Mouse (Mus musculus): ENCODE data around the gene Ccdc28b. TPM values are rescaled to one million over a fixed set of nuclear protein-coding genes. Genes with fewer than 3 reads are reported as not detected.

The Ccdc28b gene
- polyA plus RNA-seq, 1 experiment from 2014 or later, result 48.8 TPM

DNA sequence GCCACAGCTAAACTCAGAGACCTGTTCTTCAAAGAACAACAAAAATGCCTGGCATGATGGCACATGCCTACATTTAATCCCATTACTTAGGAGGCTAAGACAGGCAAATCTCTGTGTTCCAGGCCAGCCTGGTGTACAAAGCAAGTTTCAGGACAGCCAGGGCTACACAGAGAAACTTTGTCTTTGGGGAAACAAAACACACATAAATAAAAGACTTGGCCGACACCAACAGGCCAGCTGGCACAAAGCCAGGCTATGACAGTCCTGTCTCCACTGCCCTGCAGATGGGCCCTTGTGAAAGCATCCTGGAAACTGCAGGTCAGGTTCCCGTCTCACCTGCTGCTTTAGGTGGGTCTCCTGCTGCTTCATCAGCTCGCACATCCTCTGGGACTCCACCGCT, 7.2 kb upstream of the Ccdc28b start:
- ATAC-seq (ENCODE audit: insufficient number of reproducible peaks, low FRiP score, low TSS enrichment, low read depth), result no peak
- H3K4me3 ChIP-seq (ENCODE audit: low read depth, low read length), result no peak overlapping the region
- no peak overlapping the region for H3K27ac ChIP-seq (replicated peaks; ENCODE audit: low read depth, low read length)
- H3K4me2 ChIP-seq (ENCODE audit: low read depth, severe bottlenecking), result no peak overlapping the region
- no peaks in the 10 kb centered on the region for H3K9me3 ChIP-seq (ENCODE audit: control insufficient read depth, low read length)
- no peaks in the 10 kb centered on the region for H3K4me1 ChIP-seq (ENCODE audit: control insufficient read depth, insufficient read depth, low read length)
- H3K36me3 ChIP-seq (ENCODE audit: control insufficient read depth, insufficient read depth, low read length), result peaks cover 71% of the 10 kb centered on the region
- no peak overlapping the region for H3K9ac ChIP-seq (ENCODE audit: low read length)
- no peaks in the 10 kb centered on the region for H3K27me3 ChIP-seq (ENCODE audit: control insufficient read depth, insufficient read depth, low read length)
- no peak for DNase-seq (ENCODE audit: low spot score)
- 87% methylated on average over 4 of the region's 4 CpGs for WGBS

DNA sequence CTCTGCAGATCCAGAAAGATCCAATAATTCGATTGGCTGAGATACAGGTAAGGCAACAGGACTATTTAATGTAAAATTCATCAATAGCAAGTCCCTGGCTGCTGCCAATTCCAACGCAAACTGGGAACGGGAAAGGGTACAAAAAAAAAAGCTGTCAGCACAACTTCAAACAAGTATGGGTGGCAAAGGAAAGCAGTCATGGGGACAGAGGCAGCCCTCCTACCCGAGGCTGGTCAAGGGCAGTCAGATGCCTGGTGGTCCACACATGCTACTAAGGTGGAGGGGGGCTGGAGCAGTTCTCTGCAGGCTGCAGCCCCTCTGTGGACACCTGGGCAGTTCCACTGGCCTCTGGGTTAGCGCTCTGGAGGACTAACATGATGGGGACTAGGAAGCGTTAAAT, 2.3 kb upstream of the Ccdc28b start:
- Histone ChIP-seq H3K27ac (replicated peaks; ENCODE audit: low read depth, low read length) (no peak overlapping the region), H3K4me1 (ENCODE audit: control insufficient read depth, insufficient read depth, low read length) (peaks cover 25% of the 10 kb centered on the region), H3K27me3 (ENCODE audit: control insufficient read depth, insufficient read depth, low read length) (no peaks in the 10 kb centered on the region), H3K4me2 (ENCODE audit: low read depth, severe bottlenecking) (no peak overlapping the region), H3K36me3 (ENCODE audit: control insufficient read depth, insufficient read depth, low read length) (peaks cover 40% of the 10 kb centered on the region), H3K9ac (ENCODE audit: low read length) (no peak overlapping the region), H3K4me3 (ENCODE audit: low read depth, low read length) (no peak overlapping the region), H3K9me3 (ENCODE audit: control insufficient read depth, low read length) (no peaks in the 10 kb centered on the region)
- 76% methylated on average over 6 of the region's 6 CpGs for WGBS
- DNase-seq (ENCODE audit: low spot score) (no peak), ATAC-seq (ENCODE audit: insufficient number of reproducible peaks, low FRiP score, low TSS enrichment, low read depth) (no peak)

DNA sequence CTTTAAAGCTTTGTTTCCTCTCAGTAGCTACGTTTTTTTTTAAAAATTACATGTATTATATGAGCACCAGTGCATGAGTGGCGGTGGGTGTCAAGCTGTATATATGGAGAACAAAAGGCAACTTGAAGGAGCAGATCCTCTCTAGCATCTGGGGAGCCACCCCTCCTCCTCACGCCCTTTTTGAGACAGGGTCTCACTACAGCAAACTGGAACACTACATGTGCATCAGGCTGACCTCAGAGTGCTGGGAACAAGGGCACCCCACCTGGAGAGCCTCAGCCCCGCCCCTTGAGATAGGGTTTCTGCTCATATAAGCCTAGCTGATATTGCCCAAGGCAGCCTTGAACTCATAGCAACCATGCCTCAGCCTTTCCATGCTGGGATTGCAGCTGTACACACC, 1.7 kb upstream of the Ccdc28b start:
- Histone ChIP-seq H3K9ac (ENCODE audit: low read length) (no peak overlapping the region; the same call in 1 of the 2 replicates), H3K27ac (replicated peaks; ENCODE audit: low read depth, low read length) (no peak overlapping the region), H3K27me3 (ENCODE audit: control insufficient read depth, insufficient read depth, low read length) (no peaks in the 10 kb centered on the region), H3K4me3 (ENCODE audit: low read depth, low read length) (no peak overlapping the region), H3K36me3 (ENCODE audit: control insufficient read depth, insufficient read depth, low read length) (peaks cover 35% of the 10 kb centered on the region), H3K9me3 (ENCODE audit: control insufficient read depth, low read length) (no peaks in the 10 kb centered on the region), H3K4me2 (ENCODE audit: low read depth, severe bottlenecking) (peak overlapping the region; percentile 84), H3K4me1 (ENCODE audit: control insufficient read depth, insufficient read depth, low read length) (peaks cover 25% of the 10 kb centered on the region)
- DNase-seq (ENCODE audit: low spot score) (no peak), ATAC-seq (ENCODE audit: insufficient number of reproducible peaks, low FRiP score, low TSS enrichment, low read depth) (no peak)
- 43% methylated on average over 4 of the region's 4 CpGs for WGBS

DNA sequence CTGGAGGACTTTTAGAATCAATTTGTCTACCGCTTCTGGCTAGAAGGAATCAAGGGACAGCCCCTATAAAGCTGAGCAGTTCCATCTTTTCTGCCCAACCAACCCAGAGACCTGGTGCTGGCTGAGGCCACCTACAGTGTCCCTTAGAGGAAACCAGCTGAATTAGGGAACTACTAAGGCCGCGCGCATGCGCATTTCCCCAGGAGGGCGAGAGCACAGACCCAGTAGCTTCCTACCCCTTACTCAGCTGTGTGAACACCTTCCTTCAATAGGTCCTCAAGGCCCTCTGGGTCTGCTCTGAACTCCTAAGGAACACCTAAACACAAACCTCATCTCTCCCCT, 1.3 kb upstream of the Ccdc28b start:
- Histone ChIP-seq H3K4me2 (ENCODE audit: low read depth, severe bottlenecking) (peak overlapping the region; percentile 84), H3K4me1 (ENCODE audit: control insufficient read depth, insufficient read depth, low read length) (peaks cover 25% of the 10 kb centered on the region), H3K27ac (replicated peaks; ENCODE audit: low read depth, low read length) (peak overlapping the region; percentile 74), H3K4me3 (ENCODE audit: low read depth, low read length) (peak overlapping the region; percentile 57; the same call in 1 of the 2 replicates), H3K9ac (ENCODE audit: low read length) (peak overlapping the region; percentile 40), H3K36me3 (ENCODE audit: control insufficient read depth, insufficient read depth, low read length) (peaks cover 30% of the 10 kb centered on the region), H3K27me3 (ENCODE audit: control insufficient read depth, insufficient read depth, low read length) (no peaks in the 10 kb centered on the region), H3K9me3 (ENCODE audit: control insufficient read depth, low read length) (no peaks in the 10 kb centered on the region)
- DNase-seq (ENCODE audit: low spot score) (peak; percentile 73), ATAC-seq (ENCODE audit: insufficient number of reproducible peaks, low FRiP score, low TSS enrichment, low read depth) (no peak)
- 0% methylated on average over 6 of the region's 6 CpGs for WGBS

DNA sequence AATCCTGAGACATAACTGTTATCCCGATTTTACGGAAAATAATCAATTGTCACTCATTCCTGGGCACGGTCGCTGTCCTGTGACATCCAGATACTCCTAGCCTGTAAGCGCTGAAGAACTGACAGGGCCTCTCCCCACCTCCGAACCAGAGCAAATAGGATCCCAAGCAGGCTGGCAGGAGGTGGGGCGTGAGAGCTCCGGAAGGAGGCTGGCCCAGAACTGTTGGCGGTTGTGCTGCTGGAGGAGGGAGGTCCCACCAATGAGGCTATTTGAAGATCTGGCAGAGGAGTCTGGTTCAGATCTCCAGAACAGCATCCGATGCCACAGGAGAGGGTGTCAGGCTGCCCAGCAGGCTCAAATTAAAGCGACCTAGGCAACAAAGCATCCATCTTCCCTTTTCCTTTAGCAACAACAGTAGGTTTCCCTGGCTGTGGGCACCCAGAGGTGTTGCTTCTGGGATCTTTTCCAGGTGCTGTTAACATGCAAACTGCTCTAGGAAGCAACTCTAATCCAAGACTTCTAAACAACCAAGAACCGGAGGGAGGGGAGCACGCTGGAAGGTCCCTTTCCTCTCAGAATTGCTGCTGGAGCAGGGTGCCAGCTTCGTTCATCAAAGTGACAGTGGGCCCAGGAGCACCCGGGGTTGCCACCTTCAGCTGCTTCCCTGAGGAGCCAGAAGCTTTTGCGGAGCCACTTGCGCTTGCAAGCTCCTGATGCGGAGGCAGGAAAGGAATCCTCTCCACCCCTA, 708 bp upstream of the Ccdc28b start:
- Histone ChIP-seq H3K27me3 (ENCODE audit: control insufficient read depth, insufficient read depth, low read length) (no peaks in the 10 kb centered on the region), H3K9ac (ENCODE audit: low read length) (peak overlapping the region; percentile 73), H3K4me2 (ENCODE audit: low read depth, severe bottlenecking) (peak overlapping the region; percentile 84), H3K27ac (replicated peaks; ENCODE audit: low read depth, low read length) (peak overlapping the region; percentile 74), H3K4me3 (ENCODE audit: low read depth, low read length) (peak overlapping the region; percentile 57), H3K4me1 (ENCODE audit: control insufficient read depth, insufficient read depth, low read length) (peaks cover 25% of the 10 kb centered on the region), H3K36me3 (ENCODE audit: control insufficient read depth, insufficient read depth, low read length) (peaks cover 26% of the 10 kb centered on the region), H3K9me3 (ENCODE audit: control insufficient read depth, low read length) (no peaks in the 10 kb centered on the region)
- 2% methylated on average over 18 of the region's 18 CpGs for WGBS
- DNase-seq (ENCODE audit: low spot score) (peak; percentile 83), ATAC-seq (ENCODE audit: insufficient number of reproducible peaks, low FRiP score, low TSS enrichment, low read depth) (peak; percentile 67)

DNA sequence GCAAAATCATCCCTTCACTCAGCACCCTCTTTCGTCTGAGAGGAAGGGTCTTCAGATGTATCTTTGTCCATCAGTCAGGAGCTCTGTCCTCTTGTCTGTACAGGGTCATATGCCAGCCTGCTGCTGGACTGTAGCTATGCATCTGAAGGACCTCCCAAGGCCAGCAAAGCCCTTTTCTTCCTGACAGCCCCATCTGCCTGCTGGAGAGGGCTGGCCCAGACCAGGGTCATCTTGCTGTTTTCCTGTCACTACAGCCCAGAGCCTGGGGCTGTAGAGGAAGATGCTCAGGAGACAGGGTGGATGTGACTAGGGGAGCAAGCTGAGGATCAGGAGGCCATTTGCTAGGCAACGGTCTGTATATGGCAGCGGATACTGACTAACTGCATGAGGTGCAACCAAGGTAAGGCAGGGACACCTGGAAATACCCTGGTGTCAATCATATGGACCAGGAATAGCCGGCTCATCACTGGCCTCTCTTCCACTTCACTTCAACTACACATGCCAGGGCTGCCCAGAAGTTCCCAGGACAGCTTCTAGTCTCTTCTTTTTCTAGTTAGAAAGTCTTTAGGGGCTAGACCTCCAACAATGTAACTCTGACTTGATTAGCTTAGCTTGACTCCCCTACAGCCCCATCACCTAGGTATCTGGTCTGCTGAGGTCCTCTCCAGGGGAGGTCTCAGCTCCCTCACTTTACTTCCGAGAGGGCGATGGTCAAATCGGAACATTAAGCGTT, 778 bp downstream of the Ccdc28b start:
- H3K27me3 ChIP-seq (ENCODE audit: control insufficient read depth, insufficient read depth, low read length), result no peaks in the 10 kb centered on the region
- H3K4me1 ChIP-seq (ENCODE audit: control insufficient read depth, insufficient read depth, low read length), result peaks cover 28% of the 10 kb centered on the region
- DNase-seq (ENCODE audit: low spot score) (no peak), ATAC-seq (ENCODE audit: insufficient number of reproducible peaks, low FRiP score, low TSS enrichment, low read depth) (no peak)
- H3K9me3 ChIP-seq (ENCODE audit: control insufficient read depth, low read length), result no peaks in the 10 kb centered on the region
- 26% methylated on average over 8 of the region's 8 CpGs for WGBS
- H3K4me2 ChIP-seq (ENCODE audit: low read depth, severe bottlenecking), result peak overlapping the region; percentile 84
- H3K27ac ChIP-seq (replicated peaks; ENCODE audit: low read depth, low read length), result no peak overlapping the region; the same call in 1 of the 2 replicates
- H3K4me3 ChIP-seq (ENCODE audit: low read depth, low read length), result peak overlapping the region; percentile 57
- H3K36me3 ChIP-seq (ENCODE audit: control insufficient read depth, insufficient read depth, low read length), result peaks cover 12% of the 10 kb centered on the region
- peak overlapping the region; percentile 73 for H3K9ac ChIP-seq (ENCODE audit: low read length)

DNA sequence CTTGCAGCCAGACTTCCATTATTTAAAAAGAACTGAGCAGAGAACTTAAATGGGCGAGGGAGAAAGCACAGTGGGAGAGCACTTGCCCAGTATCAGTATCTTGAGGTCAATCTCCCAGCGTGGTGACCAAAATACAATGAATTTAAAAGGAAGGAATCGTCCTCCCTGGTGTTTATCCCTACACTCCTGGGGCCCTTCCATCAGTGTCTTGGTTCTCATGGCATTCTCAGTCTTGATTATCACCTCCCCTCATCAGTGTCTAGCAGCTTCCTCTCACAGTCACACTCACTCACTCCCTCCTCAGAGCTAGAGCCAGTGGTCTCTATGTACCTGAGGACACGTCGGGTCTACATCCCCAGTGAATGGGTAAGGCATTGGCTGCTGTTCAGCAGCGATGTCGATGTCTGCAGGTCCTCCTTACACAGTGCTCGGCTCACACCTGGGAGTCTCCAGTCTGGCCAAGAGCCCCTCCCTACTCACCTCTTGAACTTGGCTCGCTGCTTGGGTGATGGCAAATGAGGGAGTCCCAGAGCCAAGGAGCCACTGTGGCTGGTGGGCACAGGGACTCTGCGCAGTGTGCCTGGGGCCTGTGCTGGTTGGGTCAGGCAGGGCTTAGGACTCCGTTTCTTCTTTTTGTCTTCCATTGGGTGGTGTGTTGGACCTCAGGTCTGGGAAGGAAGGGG, 1.5 kb downstream of the Ccdc28b start:
- 72% methylated on average over 11 of the region's 11 CpGs for WGBS
- peak overlapping the region; percentile 84; the same call in 1 of the 2 replicates for H3K4me2 ChIP-seq (ENCODE audit: low read depth, severe bottlenecking)
- peaks cover 28% of the 10 kb centered on the region for H3K4me1 ChIP-seq (ENCODE audit: control insufficient read depth, insufficient read depth, low read length)
- no peak overlapping the region for H3K4me3 ChIP-seq (ENCODE audit: low read depth, low read length)
- H3K27ac ChIP-seq (replicated peaks; ENCODE audit: low read depth, low read length), result no peak overlapping the region
- no peaks in the 10 kb centered on the region for H3K27me3 ChIP-seq (ENCODE audit: control insufficient read depth, insufficient read depth, low read length)
- DNase-seq (ENCODE audit: low spot score) (no peak), ATAC-seq (ENCODE audit: insufficient number of reproducible peaks, low FRiP score, low TSS enrichment, low read depth) (no peak)
- H3K9ac ChIP-seq (ENCODE audit: low read length), result no peak overlapping the region; the same call in 1 of the 2 replicates
- peaks cover 8% of the 10 kb centered on the region for H3K36me3 ChIP-seq (ENCODE audit: control insufficient read depth, insufficient read depth, low read length)
- no peaks in the 10 kb centered on the region for H3K9me3 ChIP-seq (ENCODE audit: control insufficient read depth, low read length)

DNA sequence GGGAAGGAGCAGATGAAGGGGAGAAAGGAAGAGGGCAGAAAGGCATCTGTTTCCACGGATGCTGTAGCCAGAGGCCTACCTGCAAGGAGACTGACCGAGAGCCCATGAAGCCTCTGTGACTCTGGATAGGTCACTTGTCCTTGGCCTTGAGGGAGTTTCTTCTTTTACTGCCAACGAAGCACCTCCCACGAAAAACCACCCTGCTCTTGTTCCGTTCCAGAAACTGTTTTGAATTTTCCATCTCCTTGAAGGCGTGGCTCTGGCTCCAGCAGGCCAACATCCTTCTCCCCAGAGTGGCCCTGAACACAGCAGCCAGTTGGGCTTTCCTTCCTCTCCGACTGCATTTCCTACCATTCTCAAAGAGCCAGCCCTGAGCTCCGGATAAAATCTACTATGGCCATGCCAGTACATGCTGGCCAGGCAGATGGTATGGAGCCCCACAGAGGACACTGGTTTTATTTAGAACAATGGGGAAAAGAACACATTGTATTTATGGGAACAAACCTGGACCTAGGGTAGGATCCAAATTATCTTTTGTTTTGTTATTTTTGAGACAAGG, 2.4 kb downstream of the Ccdc28b start:
- H3K4me1 ChIP-seq (ENCODE audit: control insufficient read depth, insufficient read depth, low read length), result peaks cover 28% of the 10 kb centered on the region
- no peaks in the 10 kb centered on the region for H3K27me3 ChIP-seq (ENCODE audit: control insufficient read depth, insufficient read depth, low read length)
- no peak overlapping the region for H3K4me3 ChIP-seq (ENCODE audit: low read depth, low read length)
- H3K9ac ChIP-seq (ENCODE audit: low read length), result no peak overlapping the region
- H3K9me3 ChIP-seq (ENCODE audit: control insufficient read depth, low read length), result no peaks in the 10 kb centered on the region
- no peak overlapping the region for H3K4me2 ChIP-seq (ENCODE audit: low read depth, severe bottlenecking)
- H3K27ac ChIP-seq (replicated peaks; ENCODE audit: low read depth, low read length), result no peak overlapping the region
- DNase-seq (ENCODE audit: low spot score) (no peak), ATAC-seq (ENCODE audit: insufficient number of reproducible peaks, low FRiP score, low TSS enrichment, low read depth) (no peak)
- 78% methylated on average over 8 of the region's 8 CpGs for WGBS
- peaks cover 2% of the 10 kb centered on the region for H3K36me3 ChIP-seq (ENCODE audit: control insufficient read depth, insufficient read depth, low read length)
